Mouse (Mus musculus) urinary bladder, postnatal 14 days (tissue): ENCODE measurements at regions not wholly inside any gene's neighbourhood (a gene's known extent, or its start where the extent isn't known, plus 50 kb on each side); places are given as distances from the start of the nearest gene placed in this dataset.
"Not testable (repeated sequence)": the region's sequence is repeated elsewhere in the genome, so short reads cannot be mapped to it uniquely, and the experiment has no call there.

Experiments used
- DNase-seq: peaks from one replicate; pipeline ENCODE4 v3.0.0; 2021; ENCODE audit warnings: low spot score

DNA sequence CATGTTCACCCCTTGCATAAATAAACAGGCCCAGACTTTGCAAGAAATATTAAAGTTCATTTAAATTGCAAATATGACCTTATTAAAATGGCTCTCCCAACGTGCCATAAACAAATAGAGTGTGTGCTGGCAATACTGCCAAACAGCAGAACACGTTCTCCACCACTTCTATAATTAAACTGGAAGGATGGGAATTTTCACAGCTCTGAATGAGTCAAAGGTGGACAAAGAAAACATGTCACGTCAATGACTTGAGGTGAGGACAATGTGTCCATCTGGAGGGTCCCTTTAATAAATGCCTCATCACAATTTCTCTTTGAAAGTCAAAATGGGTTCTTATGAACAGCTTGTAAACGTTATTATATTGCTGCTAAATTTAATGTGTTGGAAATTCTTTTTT is 114.8 kb downstream of the Galc start:
- DNase-seq: no peak

DNA sequence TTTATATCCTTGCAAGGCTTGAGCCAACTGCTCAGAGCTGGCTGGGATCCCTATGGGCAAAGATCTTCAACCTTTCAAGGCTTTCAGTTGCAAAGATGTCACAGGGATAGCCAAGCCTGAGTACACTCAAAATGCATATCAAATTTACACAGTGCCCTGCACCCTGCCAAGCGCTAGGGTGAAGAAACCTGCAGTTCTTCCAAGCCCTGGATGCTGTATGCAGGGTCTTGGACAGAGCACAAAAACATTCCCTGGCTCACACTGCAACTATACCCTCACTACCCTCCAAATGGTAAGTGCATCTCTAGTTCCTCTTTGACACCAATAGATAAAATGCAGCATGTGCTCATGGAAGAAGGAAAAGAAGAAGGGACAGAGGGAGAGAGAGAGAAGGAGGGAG is 116.1 kb downstream of the Galc start:
- DNase-seq: no peak

GRCm38 (mm10) chr12:98139906-98140305 is 119.4 kb downstream of the Galc start:
- not testable (repeated sequence) for DNase-seq

DNA sequence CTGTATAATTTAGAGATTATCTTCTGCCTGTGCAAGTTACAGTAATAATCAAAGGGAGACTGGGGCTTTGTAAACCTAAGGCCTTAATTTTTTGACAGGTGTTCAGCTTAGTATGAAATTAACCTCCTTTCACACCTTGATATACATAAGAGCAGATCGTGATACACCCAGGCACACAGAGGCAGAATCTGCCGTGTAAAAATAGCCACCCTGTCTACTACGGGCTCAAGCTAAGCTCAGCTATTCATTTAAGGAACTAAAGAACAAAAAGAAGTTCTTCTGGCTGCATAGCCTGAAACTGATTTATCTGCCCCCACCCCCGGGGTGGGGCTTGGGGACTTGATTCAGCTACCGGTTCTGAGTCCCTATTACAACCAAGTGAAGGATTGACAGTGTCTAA is 128.0 kb downstream of the Galc start:
- no peak for DNase-seq

DNA sequence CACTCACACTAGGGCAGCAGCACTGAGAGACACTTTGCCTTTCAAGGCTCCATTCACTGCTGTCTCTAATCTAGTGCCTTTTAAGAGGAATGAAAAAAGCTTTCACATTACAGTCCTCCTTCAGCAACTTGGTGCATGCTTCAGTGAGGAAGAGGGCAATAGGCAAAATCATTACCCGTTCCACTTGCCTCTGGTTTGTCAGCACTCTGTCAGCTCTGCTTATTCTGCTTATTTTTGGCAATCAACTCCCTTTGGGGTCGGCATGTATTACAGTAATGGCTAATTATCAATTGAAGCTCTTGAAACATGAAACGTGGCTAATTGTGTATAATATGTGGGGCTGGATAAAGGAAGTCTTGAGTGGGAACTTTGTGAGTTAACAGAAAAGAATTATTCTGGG is 135.7 kb downstream of the Galc start:
- no peak for DNase-seq

DNA sequence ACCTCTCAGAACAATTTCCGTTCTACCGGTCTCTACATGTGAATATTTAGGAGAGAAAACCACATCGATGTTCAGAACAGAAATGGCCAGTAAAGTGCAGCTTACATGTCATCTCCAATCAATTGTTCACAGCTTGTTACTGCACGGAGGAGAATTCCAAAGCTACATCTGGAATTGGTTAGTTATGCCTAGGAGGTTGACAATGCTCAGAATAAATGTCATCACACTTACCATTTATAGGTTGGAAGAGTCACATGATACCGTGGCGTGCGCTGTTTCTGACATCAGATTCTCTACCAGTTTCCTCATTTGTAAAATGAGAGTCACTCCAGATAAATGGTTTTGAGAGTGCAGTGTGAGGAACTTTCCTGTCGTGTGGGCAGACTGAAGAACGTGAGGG is 151.2 kb downstream of the Galc start:
- DNase-seq: no peak

- no peak for DNase-seq
Observed at GRCm38 (mm10) chr12:98106789-98107684, 152.2 kb downstream of the Galc start.

- DNase-seq: no peak
Observed at GRCm38 (mm10) chr12:98106151-98106788, 153.0 kb downstream of the Galc start.

GRCm38 (mm10) chr12:98105749-98106148 is 153.5 kb downstream of the Galc start:
- DNase-seq: no peak

DNA sequence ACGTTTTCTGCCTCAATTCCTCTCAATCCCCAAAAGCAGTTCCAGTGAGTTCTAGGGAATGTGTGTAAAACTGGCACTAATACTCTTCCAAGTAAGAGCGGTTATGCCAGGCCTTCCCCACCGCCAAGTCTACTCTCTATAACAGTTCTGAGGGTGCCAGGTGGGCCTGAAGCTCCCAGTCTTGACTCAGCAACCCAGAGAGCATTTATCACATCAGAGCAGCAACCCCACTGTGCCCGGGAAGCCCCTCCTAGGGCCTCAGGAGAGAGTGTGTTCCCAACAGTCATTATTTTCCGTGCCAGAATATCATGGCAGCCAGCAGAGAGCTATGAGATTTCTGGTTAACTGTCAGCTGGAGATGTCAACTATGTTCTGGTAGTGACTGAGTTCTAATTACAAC is 169.1 kb downstream of the Galc start:
- no peak for DNase-seq

DNA sequence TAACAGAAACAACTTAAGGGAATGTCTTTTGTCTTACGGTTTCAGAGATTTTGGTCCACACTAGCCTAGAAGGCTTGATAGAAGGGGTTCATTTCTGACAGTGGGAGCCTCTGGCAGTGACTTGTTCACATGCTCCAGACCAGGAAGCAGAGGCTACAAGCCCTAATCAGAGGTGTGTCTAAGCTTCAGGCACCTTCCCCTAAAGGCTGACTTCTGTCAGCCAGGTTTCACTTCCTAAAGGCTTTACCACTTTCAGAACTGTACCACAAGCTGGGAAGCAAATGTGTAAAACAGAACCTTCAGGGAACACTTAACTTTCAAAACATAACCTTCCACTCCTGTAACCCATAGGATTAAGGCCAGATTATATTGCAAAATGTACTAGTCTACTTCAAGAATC is 180.9 kb downstream of the Galc start:
- no peak for DNase-seq

GRCm38 (mm10) chr12:98075580-98075979 is 183.7 kb downstream of the Galc start:
- no peak for DNase-seq

- no peak for DNase-seq
Observed at GRCm38 (mm10) chr12:98069110-98069509, 190.1 kb downstream of the Galc start.

DNA sequence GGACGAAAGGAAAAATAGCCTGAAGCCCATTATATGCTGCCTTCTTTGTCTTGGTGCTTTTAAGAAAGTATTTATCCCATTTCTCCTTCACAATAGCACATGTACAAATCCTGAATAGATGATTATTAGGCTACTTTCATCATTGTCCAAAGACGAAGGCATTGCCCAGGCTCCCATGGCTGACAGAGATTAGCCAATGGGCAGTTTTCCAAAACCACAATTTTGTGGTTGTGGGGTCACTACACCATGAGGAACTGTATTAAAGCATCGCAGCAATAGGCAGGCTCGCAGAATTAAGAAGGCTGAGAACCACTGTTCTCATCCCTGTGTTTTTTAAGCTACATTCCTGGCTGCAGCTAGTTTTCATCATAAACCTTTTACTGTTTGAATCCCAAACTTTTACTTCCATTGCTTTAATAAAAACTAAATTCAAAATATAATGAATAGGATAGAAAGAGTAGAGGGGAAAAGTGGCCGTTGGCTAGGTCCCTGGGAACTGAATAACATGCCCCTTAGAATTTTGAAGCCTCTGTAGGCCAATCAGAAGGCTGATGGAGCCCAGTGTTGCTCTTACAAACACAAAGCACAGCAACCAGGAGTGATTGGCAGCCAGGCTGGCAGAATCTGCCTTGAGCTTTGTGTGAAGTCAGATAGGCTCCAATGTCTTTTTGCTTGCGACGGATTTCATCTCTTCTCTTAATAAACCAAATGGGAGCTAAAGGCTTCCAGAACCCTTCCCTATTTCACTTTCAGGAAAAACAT is 199.7 kb downstream of the Galc start:
- no peak for DNase-seq

DNA sequence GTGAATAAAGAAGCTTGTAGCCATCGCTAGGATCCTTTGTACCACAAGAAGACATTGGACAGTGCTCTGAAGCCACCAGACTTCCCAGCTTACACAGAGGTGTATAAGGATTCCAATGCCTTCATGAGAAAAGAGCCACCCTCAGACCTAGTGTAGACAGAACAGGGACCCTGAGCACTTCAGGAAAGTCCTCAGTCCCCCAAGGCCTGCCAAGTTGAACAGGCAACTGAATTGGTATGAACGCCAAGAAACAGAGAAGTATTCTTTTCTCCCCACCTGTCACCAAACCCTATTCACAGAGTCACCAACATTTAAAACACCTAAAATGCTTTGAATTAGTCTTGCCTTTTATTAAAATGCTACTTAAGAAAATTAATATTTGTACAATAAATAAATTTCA is 200.3 kb downstream of the Galc start:
- DNase-seq: no peak

DNA sequence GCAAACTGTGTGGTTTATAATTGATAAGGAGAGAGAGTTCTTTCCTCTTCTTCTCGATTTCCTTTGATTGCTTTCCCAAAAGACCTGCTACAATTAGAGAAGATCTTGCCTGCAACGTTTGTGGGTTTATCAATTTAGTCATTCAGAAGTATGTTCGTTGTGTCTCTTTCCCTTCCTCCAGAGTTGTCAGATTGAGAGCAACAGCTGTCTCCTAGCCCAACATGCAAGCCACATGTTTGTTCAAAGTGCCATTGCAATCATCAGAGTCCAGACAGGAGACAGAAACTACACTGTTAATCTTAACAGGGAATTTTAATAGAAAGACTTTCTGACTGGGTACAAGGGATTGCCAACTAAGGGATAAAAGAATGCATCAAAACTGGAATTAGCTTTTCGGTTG is 208.3 kb downstream of the Galc start:
- DNase-seq: no peak

- no peak for DNase-seq
Observed at GRCm38 (mm10) chr12:98050500-98050899, 208.8 kb downstream of the Galc start.

- peak; percentile 11 for DNase-seq
Observed at GRCm38 (mm10) chr12:98050057-98050456, 209.2 kb downstream of the Galc start.

- DNase-seq: no peak
Observed at GRCm38 (mm10) chr12:98047765-98048164, 211.5 kb downstream of the Galc start.

GRCm38 (mm10) chr12:98046459-98047440 is 212.5 kb downstream of the Galc start:
- DNase-seq: no peak

DNA sequence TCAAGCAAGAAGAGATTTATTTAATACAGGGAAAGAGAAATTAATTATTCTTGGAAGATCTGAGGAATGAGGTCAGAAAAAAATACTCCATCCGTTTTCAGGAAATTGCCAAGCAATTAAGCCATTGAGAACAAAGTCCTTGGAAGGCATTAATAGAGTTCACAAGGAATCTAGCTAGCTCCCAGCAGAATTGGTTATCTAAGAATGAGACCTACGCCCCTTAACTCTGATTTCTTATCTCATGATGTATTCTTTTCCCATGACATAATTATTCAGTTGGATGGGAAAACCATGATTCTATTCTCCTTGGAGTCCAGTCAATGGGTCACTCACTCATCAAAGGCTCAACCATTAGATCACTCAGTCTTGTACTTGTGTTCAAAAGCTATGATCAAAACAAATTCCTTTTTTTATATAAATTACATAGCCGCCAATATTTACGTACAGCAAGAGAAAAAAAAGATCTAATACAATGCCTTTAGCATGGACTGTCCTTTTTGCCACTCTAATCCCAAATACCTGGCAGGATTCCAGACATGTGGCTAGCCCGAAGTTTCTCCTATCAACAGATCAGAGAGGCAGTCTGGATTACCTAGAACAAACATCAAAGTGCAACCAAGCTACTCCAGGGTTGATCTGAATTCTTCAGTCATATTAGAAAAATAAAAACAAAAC is 213.3 kb downstream of the Galc start:
- DNase-seq: no peak
